Mouse (Mus musculus) MEL (cell line): Measurements from ENCODE around the gene Dync2h1.

ENCODE experiments used
- CTCF ChIP-seq, 3 experiments: IDR thresholded peaks in 2 of 3; conservative IDR thresholded peaks in 1 of 3; 2 replicates each; pipeline ENCODE4 v1.5.1; 2011 to 2012; ENCODE audit warnings: low read length in 3 of 3, low read depth in 2 of 3, mild to moderate bottlenecking in 2 of 3, improper control_type of control experiment in 1 of 3, inconsistent platforms in 1 of 3, mixed read lengths in 1 of 3, moderate library complexity in 1 of 3; ENCODE audit not compliant: control insufficient read depth in 1 of 3, insufficient read depth in 1 of 3, poor library complexity in 1 of 3, severe bottlenecking in 1 of 3
- ELF1 ChIP-seq: IDR thresholded peaks from 2 replicates; pipeline ENCODE4 v1.6.1; 2014; ENCODE audit warnings: low read depth, mild to moderate bottlenecking, inconsistent platforms, low read length, improper control_type of control experiment, moderate library complexity
- POLR2AphosphoS5 ChIP-seq: IDR thresholded peaks from 2 replicates; pipeline ENCODE4 v1.6.1; 2012; ENCODE audit warnings: low read depth, borderline replicate concordance, mild to moderate bottlenecking, inconsistent platforms, low read length, moderate library complexity, mixed read lengths
- TBP ChIP-seq: IDR thresholded peaks from 2 replicates; pipeline ENCODE4 v1.8.0; 2011; ENCODE audit warnings: low read depth, low read length, improper control_type of control experiment
- ZC3H11A ChIP-seq: IDR thresholded peaks from 2 replicates; pipeline ENCODE4 v1.6.1; 2012; ENCODE audit warnings: low read depth, mild to moderate bottlenecking, inconsistent platforms, low read length, improper control_type of control experiment

DNA sequence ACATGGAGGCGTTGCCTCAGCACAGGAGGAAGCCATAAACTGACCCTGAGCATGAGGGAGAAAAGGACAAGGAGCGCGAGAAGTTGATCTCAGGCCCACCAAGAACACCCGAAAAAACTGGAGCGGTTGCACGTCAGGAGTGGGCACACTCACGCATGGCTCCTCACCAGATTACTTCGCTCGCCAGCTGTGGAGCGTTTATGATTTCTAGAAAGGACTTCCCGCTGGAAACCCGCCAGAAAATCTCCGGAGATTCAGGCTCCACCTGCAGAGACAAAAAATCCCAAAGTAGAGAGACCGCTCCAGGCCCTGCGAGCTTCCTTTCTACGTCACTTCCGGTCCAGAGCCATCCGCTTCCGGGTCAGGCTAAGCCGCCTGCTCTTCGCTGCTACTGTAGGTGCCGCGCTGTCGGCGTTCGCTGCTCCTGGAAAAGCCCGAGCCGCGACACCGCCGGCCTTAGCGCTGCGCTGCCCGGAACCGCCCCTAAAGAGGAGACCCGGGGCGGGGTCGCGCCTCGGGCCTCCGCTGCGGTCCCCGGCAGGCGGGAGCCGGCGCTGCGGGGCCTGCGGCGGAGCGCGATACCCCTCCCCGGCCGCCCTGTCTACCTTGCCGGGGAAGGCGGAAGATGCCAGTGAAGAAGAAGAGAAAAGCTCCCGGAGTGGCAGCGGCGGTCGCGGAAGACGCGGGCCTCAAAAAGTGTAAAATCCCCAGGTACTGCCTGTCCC, at the start of gene Dync2h1, which contains the start of gene Dcun1d5:
- TF ChIP-seq TBP (peak; percentile 93), ELF1 (peak; percentile 92), POLR2AphosphoS5 (no peak; the same call in 1 of the 2 replicates), CTCF (IDR thresholded peaks at IDR 0.05 in 2 of 3, conservative IDR thresholded peaks at IDR 0.05 in 1 of 3; ENCODE audit: control insufficient read depth in 1 of 3, insufficient read depth in 1 of 3, low read depth in 2 of 3, low read length in 3 of 3, poor library complexity in 1 of 3, severe bottlenecking in 1 of 3) (no peak), ZC3H11A (no peak)
